12 mouse cellular contexts compared by ENCODE assay signal in the genomic region with DNA sequence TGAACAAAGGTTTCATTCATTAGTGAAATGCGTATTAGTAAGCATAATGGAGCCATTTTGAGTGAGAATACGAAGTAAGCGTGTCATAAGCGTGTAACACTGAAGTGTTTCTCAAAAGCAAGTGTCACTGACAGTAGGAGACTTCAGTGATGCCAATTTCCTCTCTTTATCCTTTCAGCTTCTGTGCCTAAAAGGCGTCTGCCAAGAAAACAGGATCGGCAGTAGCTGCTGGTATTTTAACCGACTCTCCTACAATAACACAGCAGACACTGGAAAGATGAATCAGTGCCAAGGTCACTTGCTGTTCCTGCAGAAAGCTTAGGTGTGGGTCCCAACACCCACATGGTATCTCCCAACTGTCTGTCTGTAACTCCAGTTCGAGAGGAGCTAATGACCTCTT.
DNase-seq lines count a peak whose midpoint lies in the region.
"Had no signal": no experiment of that assay in that cellular context is flagged by ENCODE, and none has a peak within 500 bp of the region (broad histone marks: within the 10 kb centered on the region; RNA-seq: fewer than 3 reads in every experiment).

No protein-coding gene starts in this region.

- peak; percentile 26 to 68 for DNase-seq in cerebellum, postnatal 14 days
- no peak for DNase-seq in cerebellum, postnatal 36 days
- DNase-seq in heart, adult 18-20 months, result peak; percentile 33 to 36
- DNase-seq in heart, postnatal 4 days, result no peak
- peak; percentile 13 for DNase-seq in left cerebral cortex, postnatal 4 days
- no peak for DNase-seq in left cerebral cortex, adult 18-20 months (ENCODE audit: low spot score in 2 of 2)
- no peak for DNase-seq in urinary bladder, postnatal 4 days (ENCODE audit: low spot score in 2 of 2)
- DNase-seq: B cell, adult 2 months; cerebellum, adult 18-20 months; gastrocnemius, postnatal 25 days; kidney, postnatal 25 days; liver, postnatal 0 days had no signal

- intact Hi-C loops in left cerebral cortex, postnatal 4 days (cut with DNase I), result no loop called here

Comparison
In these comparisons a context has a peak if more than half of its experiments do, and no peak if none do; other contexts are left out.
1. DNase-seq: peak in cerebellum, postnatal 14 days (2 of 2), heart, adult 18-20 months (2 of 2) and left cerebral cortex, postnatal 4 days (single experiment); none in cerebellum, postnatal 36 days (0 of 2), heart, postnatal 4 days (single experiment), left cerebral cortex, adult 18-20 months (0 of 2) and urinary bladder, postnatal 4 days (0 of 2).